Comparison of ENCODE assay signal across 8 mouse cellular contexts in the genomic region with DNA sequence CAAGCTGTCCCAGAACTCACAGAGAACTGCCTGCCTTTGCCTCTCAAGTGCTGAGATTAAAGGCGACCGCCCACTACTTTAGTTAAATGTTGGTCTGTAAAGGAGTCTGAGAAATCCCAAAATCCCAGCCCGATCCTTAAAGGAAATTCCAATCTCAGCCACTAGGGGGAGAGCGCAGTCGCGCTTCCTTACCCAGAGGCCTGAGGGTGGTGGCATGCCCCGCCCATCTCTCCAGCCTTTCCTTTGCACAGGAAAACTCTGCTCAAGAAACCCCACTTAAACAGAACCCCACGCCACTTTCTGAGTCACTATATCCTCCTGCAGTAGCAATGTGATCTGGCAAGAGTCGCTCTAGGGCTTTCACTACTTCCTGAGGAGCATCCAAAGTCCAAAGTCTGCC. TPM values are rescaled to one million over a fixed set of nuclear protein-coding genes. Genes with fewer than 3 reads are reported as not detected.
DNase-seq lines count a peak whose midpoint lies in the region; ATAC-seq and TF ChIP-seq lines count a peak whose summit lies in the region.

No protein-coding gene starts in this region.

- H3K27me3 ChIP-seq in E14TG2a.4 (ENCODE audit: insufficient read depth, low read length) = no peaks in the 10 kb centered on the region
- no peaks in the 10 kb centered on the region for H3K27me3 ChIP-seq in embryonic facial prominence, embryonic 15.5 days
- no peaks in the 10 kb centered on the region for H3K27me3 ChIP-seq in heart, embryonic 12.5 days (replicated peaks)
- no peaks in the 10 kb centered on the region for H3K27me3 ChIP-seq in kidney, embryonic 14.5 days (ENCODE audit: control insufficient read depth, insufficient read depth, low read length)
- H3K27me3 ChIP-seq in liver, embryonic 16.5 days (ENCODE audit: control insufficient read depth, insufficient read depth, low read depth, low read length) = no peaks in the 10 kb centered on the region
- no peaks in the 10 kb centered on the region for H3K27me3 ChIP-seq in neural tube, embryonic 11.5 days (ENCODE audit: control insufficient read depth, insufficient read depth, low read length)
- H3K27me3 ChIP-seq in testis, adult 2 months (ENCODE audit: control insufficient read depth, insufficient read depth, low read length) = no peaks in the 10 kb centered on the region

- peak; percentile 90 for DNase-seq in brain, adult 2 months (ENCODE audit: low read depth, low spot score)
- DNase-seq in neural tube, embryonic 11.5 days (ENCODE audit: low spot score) = peak; percentile 83

- 0 out of 2 replicates have a peak overlapping the region, but pooled peaks have one; percentile 40 for H3K27ac ChIP-seq in embryonic facial prominence, embryonic 15.5 days (replicated peaks)
- H3K27ac ChIP-seq in heart, embryonic 12.5 days (ENCODE audit: poor library complexity, severe bottlenecking) = no peak overlapping the region
- no peak overlapping the region for H3K27ac ChIP-seq in kidney, embryonic 14.5 days (ENCODE audit: low read depth, low read length)
- no peak overlapping the region for H3K27ac ChIP-seq in liver, embryonic 16.5 days (ENCODE audit: low read length)
- no peak overlapping the region for H3K27ac ChIP-seq in neural tube, embryonic 11.5 days (ENCODE audit: low read depth, low read length)
- no peak overlapping the region for H3K27ac ChIP-seq in testis, adult 2 months (ENCODE audit: control insufficient read depth, insufficient read depth, low read depth, low read length)

- no peaks in the 10 kb centered on the region for H3K9me3 ChIP-seq in E14TG2a.4 (ENCODE audit: low read length)
- no peaks in the 10 kb centered on the region for H3K9me3 ChIP-seq in embryonic facial prominence, embryonic 15.5 days (replicated peaks)
- no peaks in the 10 kb centered on the region for H3K9me3 ChIP-seq in heart, embryonic 12.5 days (replicated peaks)
- H3K9me3 ChIP-seq in kidney, embryonic 14.5 days (ENCODE audit: control insufficient read depth, low read length) = 0 out of 2 replicates have a peak, but pooled peaks cover 3% of the 10 kb centered on the region
- no peaks in the 10 kb centered on the region for H3K9me3 ChIP-seq in liver, embryonic 16.5 days (replicated peaks; ENCODE audit: control insufficient read depth, low read length)
- H3K9me3 ChIP-seq in neural tube, embryonic 11.5 days (ENCODE audit: control insufficient read depth, low read length) = no peaks in the 10 kb centered on the region

- H3K9ac ChIP-seq in embryonic facial prominence, embryonic 15.5 days = no peak overlapping the region
- H3K9ac ChIP-seq in heart, embryonic 12.5 days = peak overlapping the region; percentile 39; the same call in 1 of the 2 replicates
- H3K9ac ChIP-seq in kidney, embryonic 14.5 days (ENCODE audit: low read depth, low read length) = peak overlapping the region; percentile 28; the same call in 1 of the 2 replicates
- no peak overlapping the region for H3K9ac ChIP-seq in liver, embryonic 16.5 days (ENCODE audit: low read depth, low read length)
- 0 out of 2 replicates have a peak overlapping the region, but pooled peaks have one; percentile 27 for H3K9ac ChIP-seq in neural tube, embryonic 11.5 days (ENCODE audit: low read length)

- H3K36me3 ChIP-seq in E14TG2a.4 (ENCODE audit: insufficient read depth, low read length) = no peaks in the 10 kb centered on the region
- no peaks in the 10 kb centered on the region for H3K36me3 ChIP-seq in embryonic facial prominence, embryonic 15.5 days
- H3K36me3 ChIP-seq in heart, embryonic 12.5 days = no peaks in the 10 kb centered on the region
- no peaks in the 10 kb centered on the region for H3K36me3 ChIP-seq in kidney, embryonic 14.5 days (ENCODE audit: control insufficient read depth, insufficient read depth, low read length)
- H3K36me3 ChIP-seq in liver, embryonic 16.5 days (ENCODE audit: control insufficient read depth, insufficient read depth) = no peaks in the 10 kb centered on the region
- H3K36me3 ChIP-seq in neural tube, embryonic 11.5 days (ENCODE audit: control insufficient read depth, insufficient read depth, low read length) = no peaks in the 10 kb centered on the region
- H3K36me3 ChIP-seq in testis, adult 2 months (ENCODE audit: control insufficient read depth, insufficient read depth, low read length) = no peaks in the 10 kb centered on the region

- WGBS in embryonic facial prominence, embryonic 15.5 days = 0% methylated on average over 9 of the region's 9 CpGs
- 2% methylated on average over 9 of the region's 9 CpGs for WGBS in heart, embryonic 12.5 days
- WGBS in kidney, embryonic 14.5 days = 1% methylated on average over 9 of the region's 9 CpGs
- 3% methylated on average over 9 of the region's 9 CpGs for WGBS in liver, embryonic 16.5 days (ENCODE audit: insufficient replicate concordance)
- WGBS in neural tube, embryonic 11.5 days = under 1% methylated on average over 9 of the region's 9 CpGs

- TF ChIP-seq POLR2A in testis, adult 2 months (IDR thresholded peaks at IDR 0.05; ENCODE audit: control insufficient read depth, low read depth, low read length) = no peak

- 0 out of 2 replicates have a peak overlapping the region, but pooled peaks have one; percentile 22 for H3K4me2 ChIP-seq in embryonic facial prominence, embryonic 15.5 days (replicated peaks)
- H3K4me2 ChIP-seq in heart, embryonic 12.5 days = peak overlapping the region; percentile 47
- H3K4me2 ChIP-seq in kidney, embryonic 14.5 days (replicated peaks; ENCODE audit: low read depth, low read length) = no peak overlapping the region; the same call in 1 of the 2 replicates
- H3K4me2 ChIP-seq in liver, embryonic 16.5 days (ENCODE audit: low read depth, low read length) = peak overlapping the region; percentile 22; the same call in 1 of the 2 replicates
- H3K4me2 ChIP-seq in neural tube, embryonic 11.5 days (ENCODE audit: low read depth) = no peak overlapping the region

- 0 out of 2 replicates have a peak overlapping the region, but pooled peaks have one; percentile 10 for H3K4me3 ChIP-seq in E14TG2a.4 (replicated peaks; ENCODE audit: low read length)
- H3K4me3 ChIP-seq in embryonic facial prominence, embryonic 15.5 days (replicated peaks) = no peak overlapping the region
- no peak overlapping the region for H3K4me3 ChIP-seq in heart, embryonic 12.5 days
- no peak overlapping the region for H3K4me3 ChIP-seq in kidney, embryonic 14.5 days (ENCODE audit: low read length)
- H3K4me3 ChIP-seq in liver, embryonic 16.5 days (ENCODE audit: low read depth, low read length) = no peak overlapping the region
- no peak overlapping the region for H3K4me3 ChIP-seq in neural tube, embryonic 11.5 days (ENCODE audit: low read depth, low read length)
- H3K4me3 ChIP-seq in testis, adult 2 months (ENCODE audit: control insufficient read depth, low read depth, low read length) = no peak overlapping the region

- peak; percentile 61 for ATAC-seq in embryonic facial prominence, embryonic 15.5 days (ENCODE audit: insufficient number of reproducible peaks, low FRiP score, low TSS enrichment, low read depth)
- peak; percentile 72 for ATAC-seq in heart, embryonic 12.5 days (ENCODE audit: insufficient number of reproducible peaks, low FRiP score)
- ATAC-seq in kidney, embryonic 14.5 days (ENCODE audit: low FRiP score, low TSS enrichment) = peak; percentile 61
- ATAC-seq in liver, embryonic 16.5 days (ENCODE audit: low read depth) = peak; percentile 37; the same call in 1 of the 2 replicates
- ATAC-seq in neural tube, embryonic 11.5 days (ENCODE audit: insufficient read depth, low FRiP score, low TSS enrichment) = peak; percentile 54; the same call in 1 of the 2 replicates

- TF ChIP-seq CTCF in E14TG2a.4 (conservative IDR thresholded peaks at IDR 0.05; ENCODE audit: low read length) = peak; percentile 93
- TF ChIP-seq CTCF in testis, adult 2 months (IDR thresholded peaks at IDR 0.05; ENCODE audit: control insufficient read depth, insufficient read depth, insufficient replicate concordance, low read depth, low read length) = peak; percentile 88; the same call in 1 of the 2 replicates

- H3K4me1 ChIP-seq in E14TG2a.4 (replicated peaks; ENCODE audit: low read depth, low read length) = peaks cover 27% of the 10 kb centered on the region
- peaks cover 9% of the 10 kb centered on the region; the same call in 1 of the 2 replicates for H3K4me1 ChIP-seq in embryonic facial prominence, embryonic 15.5 days
- H3K4me1 ChIP-seq in heart, embryonic 12.5 days (replicated peaks) = peaks cover 4% of the 10 kb centered on the region; the same call in 1 of the 2 replicates
- 0 out of 2 replicates have a peak, but pooled peaks cover 8% of the 10 kb centered on the region for H3K4me1 ChIP-seq in kidney, embryonic 14.5 days (ENCODE audit: control insufficient read depth, insufficient read depth, low read length)
- peaks cover 9% of the 10 kb centered on the region for H3K4me1 ChIP-seq in liver, embryonic 16.5 days (ENCODE audit: control insufficient read depth, low read depth, low read length)
- H3K4me1 ChIP-seq in neural tube, embryonic 11.5 days (ENCODE audit: control insufficient read depth, insufficient read depth, low read length) = no peaks in the 10 kb centered on the region
- peaks cover under 1% of the 10 kb centered on the region; the same call in 1 of the 2 replicates for H3K4me1 ChIP-seq in testis, adult 2 months (ENCODE audit: control insufficient read depth, insufficient read depth, low read length)

RNA-seq across cellular contexts. Expression of a gene that starts 4.5 kb away (rescaled TPM):
- polyA plus RNA-seq in embryonic facial prominence, embryonic 15.5 days (2015; fragmentation: Nextera tagmentation; extraction: Ambion mirVana) = 74.0 and 78.5 TPM in 2 replicates
- polyA plus RNA-seq in heart, embryonic 12.5 days (2016; fragmentation: Nextera tagmentation; extraction: Ambion mirVana) = 57.8 and 58.7 TPM in 2 replicates
- 55.0 and 79.2 TPM in 2 replicates for polyA plus RNA-seq in kidney, embryonic 14.5 days (2014; fragmentation: Nextera tagmentation; extraction: Ambion mirVana)
- 19.6 and 22.3 TPM in 2 replicates for polyA plus RNA-seq in liver, embryonic 16.5 days (2015; fragmentation: Nextera tagmentation; extraction: Ambion mirVana)
- polyA plus RNA-seq in neural tube, embryonic 11.5 days (2014; fragmentation: Nextera tagmentation; extraction: Ambion mirVana) = 55.3 and 58.0 TPM in 2 replicates
- 337 and 349 TPM in 2 replicates for polyA plus RNA-seq in testis, adult 2 months (2012; rRNA removed)

RNA-seq across cellular contexts. Expression of a gene that starts 11.3 kb away (rescaled TPM):
- polyA plus RNA-seq in embryonic facial prominence, embryonic 15.5 days (2015; fragmentation: Nextera tagmentation; extraction: Ambion mirVana) = 11.1 and 12.4 TPM in 2 replicates
- 0.87 and 1.8 TPM in 2 replicates for polyA plus RNA-seq in heart, embryonic 12.5 days (2016; fragmentation: Nextera tagmentation; extraction: Ambion mirVana)
- 2.0 and 2.6 TPM in 2 replicates for polyA plus RNA-seq in kidney, embryonic 14.5 days (2014; fragmentation: Nextera tagmentation; extraction: Ambion mirVana)
- polyA plus RNA-seq in liver, embryonic 16.5 days (2015; fragmentation: Nextera tagmentation; extraction: Ambion mirVana) = 0.36 and 0.55 TPM in 2 replicates
- 1.2 and 1.5 TPM in 2 replicates for polyA plus RNA-seq in neural tube, embryonic 11.5 days (2014; fragmentation: Nextera tagmentation; extraction: Ambion mirVana)
- 3.5 and 3.9 TPM in 2 replicates for polyA plus RNA-seq in testis, adult 2 months (2012; rRNA removed)

RNA-seq across cellular contexts. Expression of a gene that starts 21.9 kb away (rescaled TPM):
- polyA plus RNA-seq in embryonic facial prominence, embryonic 15.5 days (2015; fragmentation: Nextera tagmentation; extraction: Ambion mirVana) = 145 and 148 TPM in 2 replicates
- polyA plus RNA-seq in heart, embryonic 12.5 days (2016; fragmentation: Nextera tagmentation; extraction: Ambion mirVana) = 74.8 and 78.7 TPM in 2 replicates
- polyA plus RNA-seq in kidney, embryonic 14.5 days (2014; fragmentation: Nextera tagmentation; extraction: Ambion mirVana) = 87.5 and 94.5 TPM in 2 replicates
- 102 and 119 TPM in 2 replicates for polyA plus RNA-seq in liver, embryonic 16.5 days (2015; fragmentation: Nextera tagmentation; extraction: Ambion mirVana)
- 115 and 121 TPM in 2 replicates for polyA plus RNA-seq in neural tube, embryonic 11.5 days (2014; fragmentation: Nextera tagmentation; extraction: Ambion mirVana)
- 74.3 and 92.1 TPM in 2 replicates for polyA plus RNA-seq in testis, adult 2 months (2012; rRNA removed)

RNA-seq across cellular contexts. Expression of a gene that starts 26.4 kb away (rescaled TPM):
- 0.71 and 0.81 TPM in 2 replicates for polyA plus RNA-seq in embryonic facial prominence, embryonic 15.5 days (2015; fragmentation: Nextera tagmentation; extraction: Ambion mirVana)
- 0.27 and 0.33 TPM in 2 replicates for polyA plus RNA-seq in heart, embryonic 12.5 days (2016; fragmentation: Nextera tagmentation; extraction: Ambion mirVana)
- 0.24 and 0.36 TPM in 2 replicates for polyA plus RNA-seq in kidney, embryonic 14.5 days (2014; fragmentation: Nextera tagmentation; extraction: Ambion mirVana)
- 0.90 and 1.3 TPM in 2 replicates for polyA plus RNA-seq in liver, embryonic 16.5 days (2015; fragmentation: Nextera tagmentation; extraction: Ambion mirVana)
- polyA plus RNA-seq in neural tube, embryonic 11.5 days (2014; fragmentation: Nextera tagmentation; extraction: Ambion mirVana) = 0.38 and 0.64 TPM in 2 replicates
- 1.1 and 1.2 TPM in 2 replicates for polyA plus RNA-seq in testis, adult 2 months (2012; rRNA removed)

RNA-seq across cellular contexts. Expression of a gene that starts 37.4 kb away (rescaled TPM):
- 232 and 234 TPM in 2 replicates for polyA plus RNA-seq in embryonic facial prominence, embryonic 15.5 days (2015; fragmentation: Nextera tagmentation; extraction: Ambion mirVana)
- polyA plus RNA-seq in heart, embryonic 12.5 days (2016; fragmentation: Nextera tagmentation; extraction: Ambion mirVana) = 181 and 192 TPM in 2 replicates
- 294 and 371 TPM in 2 replicates for polyA plus RNA-seq in kidney, embryonic 14.5 days (2014; fragmentation: Nextera tagmentation; extraction: Ambion mirVana)
- 82.2 and 91.1 TPM in 2 replicates for polyA plus RNA-seq in liver, embryonic 16.5 days (2015; fragmentation: Nextera tagmentation; extraction: Ambion mirVana)
- 318 and 344 TPM in 2 replicates for polyA plus RNA-seq in neural tube, embryonic 11.5 days (2014; fragmentation: Nextera tagmentation; extraction: Ambion mirVana)
- polyA plus RNA-seq in testis, adult 2 months (2012; rRNA removed) = 252 and 262 TPM in 2 replicates

Comparison
In these comparisons a context has a peak if more than half of its experiments do, and no peak if none do; other contexts are left out.
1. H3K4me2 ChIP-seq: peak in embryonic facial prominence, embryonic 15.5 days (single experiment), heart, embryonic 12.5 days (single experiment) and liver, embryonic 16.5 days (single experiment); none in kidney, embryonic 14.5 days (single experiment) and neural tube, embryonic 11.5 days (single experiment).
2. H3K9ac ChIP-seq: peak in heart, embryonic 12.5 days (single experiment), kidney, embryonic 14.5 days (single experiment) and neural tube, embryonic 11.5 days (single experiment); none in embryonic facial prominence, embryonic 15.5 days (single experiment) and liver, embryonic 16.5 days (single experiment).
3. Peak in every context shown above with its lines, with median percentiles within 50 percentile points of each other: ATAC-seq.